Mouse (Mus musculus) thymus, adult 18-20 months (tissue): ENCODE data around the gene Prss54.

Experiments
- DNase-seq, 2 experiments: peaks; one replicate each; pipeline ENCODE4 v3.0.0; 2022; ENCODE audit warnings: mixed read lengths in 2 of 2

Prss54 gene

GRCm38 (mm10) chr8:95549871-95550829, 26.0 kb downstream of the Prss54 start:
- no peak for DNase-seq

GRCm38 (mm10) chr8:95547931-95548330, 28.2 kb downstream of the Prss54 start:
- DNase-seq, result no peak

GRCm38 (mm10) chr8:95546986-95547385, 29.2 kb downstream of the Prss54 start:
- DNase-seq, result no peak

GRCm38 (mm10) chr8:95545815-95546214, 30.3 kb downstream of the Prss54 start:
- DNase-seq, result no peak

- DNase-seq, result no peak
Measured at GRCm38 (mm10) chr8:95543065-95543464, 33.1 kb downstream of the Prss54 start.

- DNase-seq, result no peak
Measured at GRCm38 (mm10) chr8:95542191-95542590, 33.9 kb downstream of the Prss54 start.

GRCm38 (mm10) chr8:95539487-95539886, 36.7 kb downstream of the Prss54 start:
- no peak for DNase-seq

- no peak for DNase-seq
Measured at GRCm38 (mm10) chr8:95533584-95534387, 42.4 kb downstream of the Prss54 start, which contains the start of gene Ccdc113. Gene Ccdc113 (plus strand): TSS chr8:95534085.

GRCm38 (mm10) chr8:95532206-95532605, 43.9 kb downstream of the Prss54 start:
- no peak for DNase-seq

GRCm38 (mm10) chr8:95528750-95529310, 47.3 kb downstream of the Prss54 start:
- no peak for DNase-seq

- DNase-seq, result no peak
Measured at GRCm38 (mm10) chr8:95528194-95528593, 47.9 kb downstream of the Prss54 start.

GRCm38 (mm10) chr8:95523991-95524390, 52.1 kb downstream of the Prss54 start:
- DNase-seq, result no peak

GRCm38 (mm10) chr8:95516928-95517327, 59.2 kb downstream of the Prss54 start:
- no peak for DNase-seq

GRCm38 (mm10) chr8:95513219-95513618, 62.9 kb downstream of the Prss54 start:
- DNase-seq, result no peak

- no peak for DNase-seq
Measured at GRCm38 (mm10) chr8:95512257-95512656, 63.9 kb downstream of the Prss54 start.
